Mouse (Mus musculus) thymus, adult 18-20 months (tissue): ENCODE data around the gene Fxr2.
"Not testable (repeated sequence)": the region's sequence is repeated elsewhere in the genome, so short reads cannot be mapped to it uniquely, and the experiment has no call there.

Experiments used
- DNase-seq, 2 experiments: peaks; one replicate each; pipeline ENCODE4 v3.0.0; 2022; ENCODE audit warnings: mixed read lengths in 2 of 2

Gene Fxr2

GRCm38 (mm10) chr11:69685526-69686148 lies 52.8 kb downstream of the Fxr2 start, which contains the start of gene Tnfsf13:
Tnfsf13 (minus strand) TSS chr11:69685784.
- no peak for DNase-seq

DNA sequence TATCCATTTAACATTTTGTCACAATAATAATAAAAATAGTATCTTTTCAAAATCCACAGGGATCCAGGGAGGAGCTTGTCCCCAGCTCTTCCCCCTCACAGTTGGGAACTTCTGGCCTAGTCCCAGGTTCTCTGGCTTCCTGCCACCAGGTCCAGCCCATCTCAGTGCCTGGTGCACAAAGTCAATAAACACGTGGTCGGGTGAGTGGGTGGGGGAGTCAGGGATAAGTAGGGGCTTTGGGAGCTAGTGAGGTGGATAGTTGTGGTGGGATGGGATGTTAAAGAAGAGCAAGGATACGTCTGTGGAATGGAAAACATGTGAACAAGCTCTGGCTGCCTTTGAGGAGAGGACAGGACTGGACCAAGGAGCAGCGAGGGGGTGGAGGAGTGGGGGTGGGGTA lies 53.6 kb downstream of the Fxr2 start:
- no peak for DNase-seq

DNA sequence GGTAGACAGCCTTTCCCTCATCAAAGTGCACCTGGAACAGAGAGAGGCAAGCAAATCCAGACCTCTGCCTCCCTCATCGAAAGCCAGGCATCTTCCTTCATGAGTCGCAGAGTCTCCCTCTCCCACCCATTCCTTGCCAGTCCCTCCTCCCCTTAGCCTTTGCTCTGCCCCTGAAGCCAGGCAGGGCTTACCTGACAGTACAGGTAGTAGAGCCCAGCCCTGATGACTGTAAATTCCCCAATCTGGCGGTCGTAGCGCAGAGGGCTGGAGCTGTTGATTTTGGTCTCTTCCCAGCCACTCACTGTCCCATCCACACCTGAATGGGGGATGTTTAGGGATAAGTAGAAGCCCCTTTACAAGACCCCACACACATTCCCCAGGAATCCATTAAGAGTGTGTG lies 54.3 kb downstream of the Fxr2 start:
- no peak for DNase-seq

DNA sequence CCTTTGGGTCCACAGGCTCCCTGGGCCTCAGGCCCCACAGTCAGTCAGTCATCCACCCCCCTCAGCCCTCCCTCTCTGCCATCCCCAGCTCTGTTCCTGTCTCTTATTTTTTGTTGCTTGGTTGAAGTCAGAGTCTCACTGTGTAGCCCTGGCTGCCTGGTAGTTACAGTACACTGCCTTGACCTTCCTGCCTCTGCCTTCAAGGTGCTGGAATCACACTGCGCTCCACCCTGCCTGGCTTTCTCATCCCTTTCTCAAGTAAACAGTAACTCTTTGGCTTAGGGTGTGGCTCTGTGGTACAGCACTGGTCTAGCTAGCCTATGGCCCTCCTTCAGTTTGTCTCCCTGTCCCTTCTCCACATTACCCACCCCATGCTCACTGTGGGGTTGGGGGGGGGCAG lies 57.1 kb downstream of the Fxr2 start:
- no peak for DNase-seq

GRCm38 (mm10) chr11:69692196-69692811 lies 59.5 kb downstream of the Fxr2 start:
- DNase-seq, result no peak

DNA sequence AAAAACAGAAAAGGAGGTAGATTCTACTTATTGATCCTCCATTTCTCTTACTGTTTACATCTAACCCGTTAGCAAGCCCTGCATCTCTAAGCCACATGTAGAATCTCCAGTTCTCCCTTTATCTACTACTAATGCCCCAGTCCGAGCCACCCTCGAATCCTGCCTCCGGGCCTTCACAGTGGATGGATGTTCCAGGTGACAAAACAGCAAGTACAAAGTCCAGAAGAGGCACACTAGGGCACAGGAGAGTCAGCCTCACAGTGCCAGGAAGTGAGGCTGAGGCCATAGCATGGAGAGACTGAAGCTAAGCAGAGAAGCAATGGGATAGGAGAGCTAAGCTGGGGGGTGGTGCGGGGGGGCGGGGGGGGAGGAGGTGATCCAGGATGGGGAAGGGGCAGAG lies 60.1 kb downstream of the Fxr2 start:
- DNase-seq, result no peak

GRCm38 (mm10) chr11:69693421-69693965 lies 60.7 kb downstream of the Fxr2 start:
- no peak for DNase-seq

- no peak for DNase-seq
These were observed 62.2 kb downstream of the Fxr2 start for GRCm38 (mm10) chr11:69695046-69695360.

GRCm38 (mm10) chr11:69695361-69696181 lies 62.8 kb downstream of the Fxr2 start, which contains the start of the genes Tnfsf12 and Tnfsfm13:
Tnfsf12 (minus strand) TSS chr11:69695849.
Tnfsfm13 (minus strand) TSS chr11:69696098.
- DNase-seq, result no peak

GRCm38 (mm10) chr11:69697396-69697795 lies 64.6 kb downstream of the Fxr2 start:
- DNase-seq, result no peak

- no peak for DNase-seq
These were observed 65.8 kb downstream of the Fxr2 start for GRCm38 (mm10) chr11:69698574-69698973.

DNA sequence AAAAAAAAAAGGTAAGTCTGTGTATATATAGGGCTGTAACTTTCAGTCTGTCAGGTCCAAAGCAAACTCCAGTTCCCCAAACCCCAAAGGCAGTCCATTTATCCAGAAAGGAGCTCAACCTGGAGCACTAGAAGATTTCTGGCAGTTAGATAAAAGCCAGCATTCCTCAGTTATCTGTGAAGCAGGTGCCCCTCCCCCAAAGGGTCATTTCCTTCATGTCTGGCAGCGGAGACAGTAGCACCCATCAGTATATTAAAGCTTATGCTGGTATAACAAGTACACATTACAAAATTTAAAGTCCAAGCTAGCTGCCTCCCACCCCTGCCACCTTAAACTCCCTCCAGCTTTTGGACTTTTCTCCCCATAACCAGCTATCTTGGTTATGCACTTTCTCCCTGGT lies 66.8 kb downstream of the Fxr2 start:
- DNase-seq, result no peak

GRCm38 (mm10) chr11:69702886-69703285 lies 70.1 kb downstream of the Fxr2 start:
- not testable (repeated sequence) for DNase-seq
